Mouse (Mus musculus) cerebellum, postnatal 25 days (tissue): ENCODE results near the gene Pdgfra.

ENCODE experiments used
- DNase-seq, 2 experiments: peaks; one replicate each; pipeline ENCODE4 v3.0.0; 2021; ENCODE audit warnings: mixed read lengths in 2 of 2

Pdgfra gene

GRCm38 (mm10) chr5:75214520-75214919 is 62.4 kb downstream of the Pdgfra start:
- peak in 1 of 2 experiments; percentile 7 for DNase-seq

- DNase-seq, result no peak
Observed at GRCm38 (mm10) chr5:75214929-75215328, 62.8 kb downstream of the Pdgfra start.

GRCm38 (mm10) chr5:75215678-75216256 is 63.7 kb downstream of the Pdgfra start:
- DNase-seq, result no peak

- DNase-seq, result no peak
Observed at GRCm38 (mm10) chr5:75221610-75222009, 69.5 kb downstream of the Pdgfra start.

- DNase-seq, result no peak
Observed at GRCm38 (mm10) chr5:75222491-75223265, 70.6 kb downstream of the Pdgfra start.

- no peak for DNase-seq
Observed at GRCm38 (mm10) chr5:75238363-75238762, 86.3 kb downstream of the Pdgfra start.

GRCm38 (mm10) chr5:75238928-75239777 is 87.1 kb downstream of the Pdgfra start:
- DNase-seq, result no peak

- peak; percentile 6 to 9 for DNase-seq
Observed at GRCm38 (mm10) chr5:75247070-75247740, 95.1 kb downstream of the Pdgfra start.
